Mouse (Mus musculus): ENCODE results near the gene Rbfox1. TPM values are rescaled to one million over a fixed set of nuclear protein-coding genes. Genes with fewer than 3 reads are reported as not detected.

Rbfox1 gene
- polyA plus RNA-seq, 1 experiment from 2014 or later: 0.57 TPM

DNA sequence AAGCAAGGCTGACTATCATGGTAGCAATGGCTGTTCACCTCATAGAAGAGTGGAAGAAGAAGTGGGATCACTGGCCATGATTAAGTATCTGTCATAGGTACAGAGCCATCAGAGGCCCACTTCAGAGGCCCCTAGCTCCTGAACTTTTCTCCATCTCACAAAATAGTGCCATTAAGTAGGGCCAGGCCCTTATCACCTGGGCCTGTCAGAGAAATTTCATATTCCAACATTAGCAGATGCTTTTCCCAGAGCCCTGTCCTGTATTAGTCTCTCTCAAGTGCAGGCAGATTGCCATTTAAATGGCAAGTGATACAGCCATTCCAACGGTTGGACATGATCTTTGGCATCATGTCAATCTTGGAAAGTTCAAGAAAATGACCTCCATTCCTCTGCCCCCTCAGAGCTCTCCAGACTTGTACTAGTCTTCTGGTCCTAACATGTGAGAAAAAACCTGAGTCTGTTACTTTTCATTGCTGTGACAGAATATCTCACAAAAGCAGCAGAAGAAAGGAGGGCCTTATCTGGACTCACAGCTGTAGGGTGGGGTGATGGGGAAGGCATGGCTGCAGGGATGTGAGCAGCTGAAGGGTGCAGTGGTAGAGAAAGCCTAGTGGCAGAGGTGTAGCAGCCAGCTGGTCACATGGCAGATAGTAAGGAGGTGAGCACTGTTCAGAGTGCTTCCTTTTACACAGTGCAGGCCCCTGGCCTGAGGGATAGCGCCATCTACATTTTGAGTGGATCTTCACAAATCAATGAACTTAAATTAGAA is 210.6 kb downstream of the Rbfox1 start:
- WGBS: 59% methylated on average over 2 of the region's 2 CpGs
- Histone ChIP-seq H3K4me3 (ENCODE audit: low read depth, low read length) (no peak overlapping the region), H3K36me3 (ENCODE audit: insufficient read depth) (no peaks in the 10 kb centered on the region), H3K9me3 (ENCODE audit: low read depth, low read length) (no peaks in the 10 kb centered on the region), H3K27me3 (ENCODE audit: insufficient read depth, low read length) (no peaks in the 10 kb centered on the region), H3K27ac (ENCODE audit: low read depth) (no peak overlapping the region; the same call in 1 of the 2 replicates), H3K4me1 (ENCODE audit: insufficient read depth) (no peaks in the 10 kb centered on the region), H3K9ac (no peak overlapping the region), H3K4me2 (no peak overlapping the region)
- no peak for TF ChIP-seq CTCF (IDR thresholded peaks at IDR 0.05; ENCODE audit: low read depth)
- no peak for DNase-seq
- peak; percentile 70 for ATAC-seq (ENCODE audit: insufficient read depth)

DNA sequence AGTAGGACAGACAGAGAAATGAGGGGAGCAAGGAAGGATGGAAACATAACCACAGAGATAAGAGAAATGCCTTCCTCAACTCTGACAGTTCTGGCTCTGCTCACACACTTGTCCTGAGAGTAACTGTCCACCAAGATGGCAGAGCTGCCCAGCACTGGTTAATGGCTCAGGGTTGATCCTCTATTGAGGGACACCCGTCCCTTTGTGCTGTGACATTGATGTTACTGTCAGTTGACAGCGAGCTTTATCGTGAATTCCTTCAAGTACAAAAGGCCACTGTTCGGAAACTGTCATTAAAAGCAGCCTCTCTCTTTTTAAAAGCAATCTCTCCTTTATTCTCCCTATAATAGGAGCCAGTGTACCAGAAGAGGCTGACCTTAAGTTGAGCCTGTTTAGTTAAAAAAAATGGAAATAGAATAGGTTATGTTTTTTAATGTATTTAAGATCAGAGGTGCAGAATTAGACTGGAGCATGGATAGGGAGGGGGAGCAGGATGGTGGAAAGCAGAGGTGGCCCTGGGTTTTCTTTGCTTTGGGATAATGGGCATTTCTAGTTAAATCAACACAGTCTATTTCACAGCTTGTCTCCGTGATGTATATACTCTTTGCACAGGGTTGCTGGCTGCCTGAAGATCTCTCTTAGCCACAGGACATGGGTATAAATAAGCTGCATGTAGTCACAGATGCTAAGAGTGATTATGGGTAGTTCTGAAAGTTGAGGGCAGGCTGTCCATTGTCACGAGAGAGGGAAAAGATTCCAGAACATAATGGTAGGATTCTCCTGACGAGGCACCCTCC is 212.3 kb downstream of the Rbfox1 start:
- Histone ChIP-seq H3K36me3 (ENCODE audit: insufficient read depth) (no peaks in the 10 kb centered on the region), H3K27ac (ENCODE audit: low read depth) (no peak overlapping the region), H3K4me2 (no peak overlapping the region), H3K9ac (no peak overlapping the region), H3K4me3 (ENCODE audit: low read depth, low read length) (no peak overlapping the region), H3K4me1 (ENCODE audit: insufficient read depth) (no peaks in the 10 kb centered on the region), H3K9me3 (ENCODE audit: low read depth, low read length) (no peaks in the 10 kb centered on the region), H3K27me3 (ENCODE audit: insufficient read depth, low read length) (no peaks in the 10 kb centered on the region)
- DNase-seq (no peak), ATAC-seq (ENCODE audit: insufficient read depth) (no peak)
- no peak for TF ChIP-seq CTCF (IDR thresholded peaks at IDR 0.05; ENCODE audit: low read depth)
- WGBS: 70% methylated on average over 7 of the region's 7 CpGs

DNA sequence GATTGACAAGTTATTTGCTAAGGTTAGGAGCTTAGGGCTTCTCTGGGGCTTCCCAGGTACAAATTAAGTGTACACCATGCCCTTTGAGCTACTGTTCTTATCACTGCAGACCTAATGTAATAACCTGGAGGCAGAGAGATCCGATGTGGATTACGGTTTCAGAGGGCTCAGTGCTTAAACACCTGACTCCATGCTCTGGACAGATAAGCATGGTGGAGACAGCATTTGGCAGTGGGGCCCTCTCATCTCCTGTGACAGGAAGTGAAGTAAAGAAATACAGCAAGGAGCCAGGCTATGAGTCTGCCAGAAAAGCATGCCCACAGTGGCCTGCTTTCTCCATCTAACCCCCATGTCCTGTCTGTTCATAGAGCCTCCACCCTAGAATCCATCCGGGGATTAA is 213.0 kb downstream of the Rbfox1 start:
- Histone ChIP-seq H3K36me3 (ENCODE audit: insufficient read depth) (no peaks in the 10 kb centered on the region), H3K9ac (no peak overlapping the region), H3K27ac (ENCODE audit: low read depth) (no peak overlapping the region), H3K4me3 (ENCODE audit: low read depth, low read length) (no peak overlapping the region), H3K27me3 (ENCODE audit: insufficient read depth, low read length) (no peaks in the 10 kb centered on the region), H3K4me1 (ENCODE audit: insufficient read depth) (no peaks in the 10 kb centered on the region), H3K9me3 (ENCODE audit: low read depth, low read length) (no peaks in the 10 kb centered on the region), H3K4me2 (no peak overlapping the region)
- 92% methylated on average over 3 of the region's 3 CpGs for WGBS
- DNase-seq (no peak), ATAC-seq (ENCODE audit: insufficient read depth) (no peak)
- no peak for TF ChIP-seq CTCF (IDR thresholded peaks at IDR 0.05; ENCODE audit: low read depth)

DNA sequence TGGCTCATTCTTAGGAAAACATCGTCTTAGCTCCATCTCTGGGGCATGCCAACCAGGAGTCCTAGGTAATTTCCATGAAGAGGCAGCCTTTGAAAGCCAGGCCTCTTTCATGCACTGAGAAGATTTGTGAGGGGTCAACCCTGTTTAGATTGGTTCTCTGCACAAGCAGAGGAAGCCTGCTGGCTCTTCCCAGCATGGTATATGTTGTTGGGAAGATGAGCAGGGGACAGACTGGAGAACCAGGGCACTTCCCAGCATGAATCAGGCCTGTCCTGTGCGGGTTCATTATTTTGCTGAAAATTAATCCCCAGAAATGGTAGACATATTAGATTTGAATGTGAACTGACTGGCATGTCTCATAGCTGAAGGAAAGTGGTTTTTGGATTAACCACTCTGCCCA is 214.4 kb downstream of the Rbfox1 start:
- Histone ChIP-seq H3K27me3 (ENCODE audit: insufficient read depth, low read length) (no peaks in the 10 kb centered on the region), H3K27ac (ENCODE audit: low read depth) (no peak overlapping the region), H3K36me3 (ENCODE audit: insufficient read depth) (no peaks in the 10 kb centered on the region), H3K9ac (no peak overlapping the region), H3K4me3 (ENCODE audit: low read depth, low read length) (no peak overlapping the region), H3K4me2 (no peak overlapping the region), H3K4me1 (ENCODE audit: insufficient read depth) (no peaks in the 10 kb centered on the region), H3K9me3 (ENCODE audit: low read depth, low read length) (no peaks in the 10 kb centered on the region)
- WGBS: 88% methylated on average over 2 of the region's 2 CpGs
- TF ChIP-seq CTCF (IDR thresholded peaks at IDR 0.05; ENCODE audit: low read depth): no peak
- DNase-seq (no peak), ATAC-seq (ENCODE audit: insufficient read depth) (no peak)

DNA sequence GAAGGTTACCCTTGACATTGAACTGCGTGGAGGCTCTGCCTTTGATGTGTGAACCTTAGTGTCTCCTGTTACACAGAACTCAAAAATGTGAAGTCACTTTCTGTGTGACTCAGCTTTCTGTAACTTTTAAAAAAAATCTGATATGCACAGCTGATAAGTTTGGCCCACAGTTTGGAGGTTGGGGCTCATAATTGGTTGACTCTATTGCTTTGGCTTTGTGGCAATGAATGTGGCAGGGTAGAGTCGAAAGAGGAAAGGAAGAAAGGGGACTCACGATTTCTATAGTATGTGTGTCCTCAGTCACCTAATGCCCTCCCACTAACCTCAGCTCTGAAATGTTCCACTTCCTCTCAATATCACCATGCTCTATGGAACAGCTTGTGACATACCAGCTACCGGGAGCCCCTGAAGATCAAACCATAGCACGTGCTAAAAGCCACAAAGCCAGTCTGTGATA is 215.3 kb downstream of the Rbfox1 start:
- Histone ChIP-seq H3K27ac (ENCODE audit: low read depth) (no peak overlapping the region), H3K9me3 (ENCODE audit: low read depth, low read length) (no peaks in the 10 kb centered on the region), H3K27me3 (ENCODE audit: insufficient read depth, low read length) (no peaks in the 10 kb centered on the region), H3K4me1 (ENCODE audit: insufficient read depth) (no peaks in the 10 kb centered on the region), H3K36me3 (ENCODE audit: insufficient read depth) (no peaks in the 10 kb centered on the region), H3K4me3 (ENCODE audit: low read depth, low read length) (no peak overlapping the region), H3K9ac (no peak overlapping the region), H3K4me2 (no peak overlapping the region)
- TF ChIP-seq CTCF (IDR thresholded peaks at IDR 0.05; ENCODE audit: low read depth): no peak
- ATAC-seq (ENCODE audit: insufficient read depth) (no peak), DNase-seq (no peak)
- WGBS: 70% methylated on average over 5 of the region's 5 CpGs

DNA sequence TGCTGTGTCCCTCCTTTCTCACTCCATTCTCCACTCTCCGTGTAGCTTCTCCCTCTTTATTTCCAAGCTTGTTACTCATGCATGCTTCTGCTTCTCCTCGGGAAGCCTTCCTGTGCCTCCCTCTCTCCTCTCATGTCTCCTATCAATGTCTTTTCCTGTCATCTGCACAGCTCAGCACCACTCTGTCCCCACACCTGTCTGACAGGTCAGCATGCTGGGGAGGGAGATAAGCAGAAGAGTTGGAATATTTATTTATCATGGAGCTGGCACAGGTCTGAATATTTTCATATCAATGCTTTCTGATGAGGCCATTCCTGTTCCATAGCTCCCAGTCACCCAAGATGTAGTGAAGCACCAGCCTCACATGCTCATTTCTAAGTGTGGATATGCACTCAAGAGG is 218.6 kb downstream of the Rbfox1 start:
- 35% methylated on average over 2 of the region's 2 CpGs for WGBS
- Histone ChIP-seq H3K4me2 (no peak overlapping the region), H3K36me3 (ENCODE audit: insufficient read depth) (no peaks in the 10 kb centered on the region), H3K27me3 (ENCODE audit: insufficient read depth, low read length) (no peaks in the 10 kb centered on the region), H3K4me3 (ENCODE audit: low read depth, low read length) (no peak overlapping the region), H3K27ac (ENCODE audit: low read depth) (no peak overlapping the region), H3K9me3 (ENCODE audit: low read depth, low read length) (no peaks in the 10 kb centered on the region), H3K9ac (no peak overlapping the region), H3K4me1 (ENCODE audit: insufficient read depth) (no peaks in the 10 kb centered on the region)
- ATAC-seq (ENCODE audit: insufficient read depth) (no peak), DNase-seq (no peak)
- no peak for TF ChIP-seq CTCF (IDR thresholded peaks at IDR 0.05; ENCODE audit: low read depth)

DNA sequence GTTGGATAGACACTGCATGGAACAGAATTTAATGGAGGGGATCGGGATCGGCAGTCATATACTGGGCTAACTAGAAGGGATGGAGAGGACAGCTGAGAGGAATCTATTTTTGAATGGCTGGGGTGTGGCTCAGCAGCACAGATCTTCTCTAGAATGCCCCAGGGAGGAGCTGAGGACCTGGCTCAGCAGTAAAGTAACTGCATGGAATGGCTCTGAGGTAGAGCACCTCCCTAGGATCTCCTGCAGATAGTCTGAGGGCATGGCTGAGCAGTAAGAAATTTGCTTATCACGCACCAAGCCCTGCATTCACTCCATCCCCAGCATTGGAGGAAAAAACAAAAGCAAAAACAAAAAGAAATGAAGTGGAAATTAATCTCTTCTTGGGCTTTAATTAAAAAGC is 225.0 kb downstream of the Rbfox1 start:
- Histone ChIP-seq H3K4me3 (ENCODE audit: low read depth, low read length) (no peak overlapping the region), H3K27ac (ENCODE audit: low read depth) (no peak overlapping the region), H3K4me2 (no peak overlapping the region), H3K9me3 (ENCODE audit: low read depth, low read length) (no peaks in the 10 kb centered on the region), H3K9ac (no peak overlapping the region), H3K27me3 (ENCODE audit: insufficient read depth, low read length) (no peaks in the 10 kb centered on the region), H3K4me1 (ENCODE audit: insufficient read depth) (no peaks in the 10 kb centered on the region), H3K36me3 (ENCODE audit: insufficient read depth) (no peaks in the 10 kb centered on the region)
- TF ChIP-seq CTCF (IDR thresholded peaks at IDR 0.05; ENCODE audit: low read depth): no peak
- no peak for ATAC-seq (ENCODE audit: insufficient read depth)
- WGBS: 90% methylated on average over 3 of the region's 3 CpGs
- no peak for DNase-seq

All from lung, embryonic 14.5 days (tissue).